Mouse (Mus musculus): ENCODE results near the gene Fam98a. TPM values are rescaled to one million over a fixed set of nuclear protein-coding genes. Genes with fewer than 3 reads are reported as not detected.

Fam98a gene
- polyA plus RNA-seq, 1 experiment from 2014 or later: 10.4 TPM

DNA sequence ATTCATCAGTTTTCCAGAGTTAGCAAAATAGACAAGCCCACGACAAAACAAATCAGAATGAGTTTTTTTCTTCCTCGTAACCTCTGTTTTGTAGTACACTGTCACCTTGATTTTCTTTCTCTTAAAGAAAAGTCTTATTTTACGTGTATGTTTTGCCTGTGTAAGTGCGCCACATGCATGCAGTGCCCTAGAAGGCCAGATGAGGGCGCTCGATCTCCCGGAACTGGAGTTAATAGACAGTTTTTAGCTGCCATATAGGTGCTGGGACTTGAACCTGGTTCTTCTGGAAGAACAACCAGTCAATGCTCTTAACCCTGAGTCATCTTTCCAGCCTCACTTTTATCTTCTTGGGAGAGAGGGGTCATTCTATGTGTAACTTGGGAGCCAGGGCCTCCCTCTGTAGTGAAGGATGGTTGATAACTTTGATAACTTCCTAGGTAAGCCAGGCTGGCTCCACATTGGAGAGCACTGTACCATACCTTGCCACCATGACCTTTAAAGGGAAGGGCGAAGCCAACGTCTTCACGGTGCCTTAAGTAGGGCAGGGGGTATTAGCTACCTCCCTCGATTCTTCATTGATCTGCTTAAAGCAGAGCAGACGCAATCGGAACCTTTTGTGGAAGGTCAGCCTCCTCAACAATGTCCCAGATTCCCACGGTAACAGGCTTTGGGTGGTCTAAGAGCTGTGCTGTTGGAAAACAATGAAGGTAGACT, 22.4 kb downstream of the Fam98a start:
- no peaks in the 10 kb centered on the region for H3K4me1 ChIP-seq (replicated peaks; ENCODE audit: control insufficient read depth, insufficient read depth, low read length)
- 92% methylated on average over 14 of the region's 14 CpGs for WGBS
- no peak overlapping the region for H3K27ac ChIP-seq (ENCODE audit: low read depth, low read length)
- no peak overlapping the region for H3K9ac ChIP-seq (ENCODE audit: low read depth, low read length)
- DNase-seq (ENCODE audit: low spot score): no peak
- no peak overlapping the region for H3K4me3 ChIP-seq (ENCODE audit: low read depth, low read length)
- H3K27me3 ChIP-seq (ENCODE audit: control insufficient read depth, insufficient read depth, low read length): no peaks in the 10 kb centered on the region
- ATAC-seq (ENCODE audit: low FRiP score): no peak
- H3K4me2 ChIP-seq (replicated peaks; ENCODE audit: low read depth, low read length): no peak overlapping the region
- no peaks in the 10 kb centered on the region for H3K9me3 ChIP-seq (ENCODE audit: control insufficient read depth, low read length)
- no peaks in the 10 kb centered on the region for H3K36me3 ChIP-seq (ENCODE audit: control insufficient read depth, insufficient read depth, low read length)

DNA sequence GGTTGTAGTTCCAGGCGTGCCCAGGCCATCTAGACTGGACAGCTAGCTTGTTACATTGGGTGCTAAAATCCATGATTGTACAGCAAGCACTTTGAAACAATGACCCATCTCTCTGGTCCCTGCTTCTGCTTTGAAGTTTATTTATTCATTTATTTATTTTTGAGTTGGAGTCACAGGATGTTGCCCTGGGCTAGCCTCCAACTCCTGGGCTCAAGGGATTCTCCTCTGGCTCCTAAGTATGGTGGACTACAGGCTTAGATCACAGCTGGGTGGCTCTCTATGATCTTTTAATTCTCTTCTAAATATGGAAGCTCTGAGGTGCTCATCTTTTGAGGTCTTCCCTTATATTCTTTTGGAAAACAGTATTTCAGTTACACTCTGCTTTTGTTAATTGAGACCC, 25.3 kb downstream of the Fam98a start:
- Histone ChIP-seq H3K4me2 (replicated peaks; ENCODE audit: low read depth, low read length) (no peak overlapping the region), H3K27me3 (ENCODE audit: control insufficient read depth, insufficient read depth, low read length) (no peaks in the 10 kb centered on the region), H3K4me3 (ENCODE audit: low read depth, low read length) (no peak overlapping the region), H3K9ac (ENCODE audit: low read depth, low read length) (no peak overlapping the region), H3K36me3 (ENCODE audit: control insufficient read depth, insufficient read depth, low read length) (no peaks in the 10 kb centered on the region), H3K27ac (ENCODE audit: low read depth, low read length) (no peak overlapping the region), H3K4me1 (replicated peaks; ENCODE audit: control insufficient read depth, insufficient read depth, low read length) (0 out of 2 replicates have a peak, but pooled peaks cover 3% of the 10 kb centered on the region), H3K9me3 (ENCODE audit: control insufficient read depth, low read length) (no peaks in the 10 kb centered on the region)
- ATAC-seq (ENCODE audit: low FRiP score) (no peak), DNase-seq (ENCODE audit: low spot score) (no peak)
- 88% methylated on average over 1 of the region's 1 CpGs for WGBS

DNA sequence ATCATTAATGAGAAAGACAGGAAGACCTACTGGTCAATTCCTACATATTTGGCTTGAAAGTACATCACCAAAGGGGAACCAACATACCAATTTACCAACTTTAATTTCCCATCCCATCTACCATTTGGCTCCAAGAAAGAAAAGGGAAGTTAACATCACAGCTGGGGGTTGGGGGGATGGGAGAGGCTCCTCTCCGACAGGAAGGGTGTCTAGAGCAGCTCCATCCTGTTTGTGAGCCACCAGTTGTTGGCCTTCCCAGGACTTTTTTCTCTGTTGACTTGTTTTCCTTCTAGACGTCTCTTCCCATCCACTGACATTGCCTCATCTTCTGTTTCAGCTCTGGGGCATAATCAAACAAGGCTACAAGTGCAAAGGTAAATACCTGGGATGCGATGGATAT, 27.9 kb downstream of the Fam98a start:
- no peak overlapping the region for H3K27ac ChIP-seq (ENCODE audit: low read depth, low read length)
- no peak for DNase-seq (ENCODE audit: low spot score)
- no peak overlapping the region for H3K4me2 ChIP-seq (replicated peaks; ENCODE audit: low read depth, low read length)
- 61% methylated on average over 3 of the region's 3 CpGs for WGBS
- H3K9me3 ChIP-seq (ENCODE audit: control insufficient read depth, low read length): no peaks in the 10 kb centered on the region
- H3K27me3 ChIP-seq (ENCODE audit: control insufficient read depth, insufficient read depth, low read length): no peaks in the 10 kb centered on the region
- H3K36me3 ChIP-seq (ENCODE audit: control insufficient read depth, insufficient read depth, low read length): no peaks in the 10 kb centered on the region
- ATAC-seq (ENCODE audit: low FRiP score): no peak
- H3K4me1 ChIP-seq (replicated peaks; ENCODE audit: control insufficient read depth, insufficient read depth, low read length): 0 out of 2 replicates have a peak, but pooled peaks cover 3% of the 10 kb centered on the region
- H3K9ac ChIP-seq (ENCODE audit: low read depth, low read length): no peak overlapping the region
- no peak overlapping the region for H3K4me3 ChIP-seq (ENCODE audit: low read depth, low read length)

DNA sequence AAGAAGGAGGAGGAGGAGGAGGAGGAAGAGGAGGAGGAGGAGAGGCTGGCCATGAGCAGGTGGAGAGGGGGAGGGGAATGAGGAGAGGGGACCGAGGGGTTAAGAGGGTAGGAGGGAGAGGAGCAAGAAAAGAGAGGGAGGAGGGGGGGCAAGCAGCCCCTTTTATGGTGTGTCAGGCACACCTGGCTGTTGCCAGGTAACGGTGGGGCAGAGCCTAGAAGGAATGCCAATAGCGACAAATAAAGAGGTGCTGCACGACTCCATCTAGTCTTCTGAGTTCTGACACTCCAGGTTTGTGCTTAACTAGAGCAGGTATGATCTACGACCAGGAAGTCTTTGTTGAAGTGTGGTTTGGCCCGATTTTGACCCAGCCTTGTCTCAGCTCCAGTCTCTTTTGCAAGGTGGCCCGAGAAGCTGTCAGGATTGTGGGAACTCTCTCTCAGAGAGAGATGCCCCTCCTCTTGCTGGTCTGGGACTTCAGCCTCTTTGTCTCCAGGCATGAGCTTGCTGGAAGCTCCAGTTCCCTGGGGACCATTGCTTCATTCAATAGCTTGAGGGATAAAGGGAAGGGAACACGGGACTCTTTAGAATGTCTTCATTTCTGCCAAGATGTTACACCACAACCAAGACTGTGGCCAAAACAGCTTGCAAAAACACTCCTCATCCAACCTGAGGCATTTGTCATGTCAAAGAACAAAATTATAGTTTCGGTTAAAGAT, 29.2 kb downstream of the Fam98a start:
- no peak overlapping the region for H3K4me2 ChIP-seq (replicated peaks; ENCODE audit: low read depth, low read length)
- no peaks in the 10 kb centered on the region for H3K36me3 ChIP-seq (ENCODE audit: control insufficient read depth, insufficient read depth, low read length)
- no peak overlapping the region for H3K9ac ChIP-seq (ENCODE audit: low read depth, low read length)
- DNase-seq (ENCODE audit: low spot score) (peak; percentile 24), ATAC-seq (ENCODE audit: low FRiP score) (0 out of 2 replicates have a peak, but pooled peaks have one; percentile 16)
- WGBS: 23% methylated on average over 9 of the region's 9 CpGs
- no peak overlapping the region for H3K27ac ChIP-seq (ENCODE audit: low read depth, low read length)
- no peak overlapping the region for H3K4me3 ChIP-seq (ENCODE audit: low read depth, low read length)
- no peaks in the 10 kb centered on the region for H3K27me3 ChIP-seq (ENCODE audit: control insufficient read depth, insufficient read depth, low read length)
- 0 out of 2 replicates have a peak, but pooled peaks cover 3% of the 10 kb centered on the region for H3K4me1 ChIP-seq (replicated peaks; ENCODE audit: control insufficient read depth, insufficient read depth, low read length)
- H3K9me3 ChIP-seq (ENCODE audit: control insufficient read depth, low read length): no peaks in the 10 kb centered on the region

DNA sequence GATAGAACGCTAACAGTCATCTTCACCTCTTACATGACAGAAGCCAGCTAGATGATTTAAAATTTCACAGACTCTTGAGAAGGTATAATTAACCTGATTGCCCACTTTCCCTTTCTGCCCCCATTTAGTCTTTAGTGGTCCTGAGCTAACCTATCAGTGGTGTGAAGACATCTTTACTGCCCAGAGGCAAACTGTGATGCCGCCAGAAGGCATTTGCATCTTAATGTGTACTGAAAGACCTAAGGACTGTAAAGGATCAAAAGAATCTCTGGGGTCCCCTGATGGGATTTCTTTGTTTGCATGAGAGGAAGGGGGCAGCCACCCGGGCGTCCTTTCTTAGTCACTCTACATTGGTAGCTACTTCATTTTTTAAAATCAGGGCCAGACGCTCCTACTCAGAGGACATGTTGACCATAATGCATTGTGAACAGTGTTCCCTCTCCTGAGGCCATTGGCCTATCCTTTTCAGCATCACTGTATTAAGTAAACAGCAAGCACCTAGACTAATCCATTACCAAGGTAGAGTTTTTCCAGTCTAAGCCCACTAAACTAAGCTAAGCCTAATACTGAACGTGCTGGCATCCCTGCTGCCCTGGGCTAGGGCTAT, 30.4 kb downstream of the Fam98a start:
- Histone ChIP-seq H3K36me3 (ENCODE audit: control insufficient read depth, insufficient read depth, low read length) (no peaks in the 10 kb centered on the region), H3K9ac (ENCODE audit: low read depth, low read length) (no peak overlapping the region), H3K27me3 (ENCODE audit: control insufficient read depth, insufficient read depth, low read length) (no peaks in the 10 kb centered on the region), H3K9me3 (ENCODE audit: control insufficient read depth, low read length) (no peaks in the 10 kb centered on the region), H3K4me1 (replicated peaks; ENCODE audit: control insufficient read depth, insufficient read depth, low read length) (0 out of 2 replicates have a peak, but pooled peaks cover 3% of the 10 kb centered on the region), H3K4me2 (replicated peaks; ENCODE audit: low read depth, low read length) (no peak overlapping the region), H3K4me3 (ENCODE audit: low read depth, low read length) (no peak overlapping the region), H3K27ac (ENCODE audit: low read depth, low read length) (no peak overlapping the region)
- ATAC-seq (ENCODE audit: low FRiP score) (peak; percentile 28), DNase-seq (ENCODE audit: low spot score) (no peak)
- 19% methylated on average over 6 of the region's 6 CpGs for WGBS

DNA sequence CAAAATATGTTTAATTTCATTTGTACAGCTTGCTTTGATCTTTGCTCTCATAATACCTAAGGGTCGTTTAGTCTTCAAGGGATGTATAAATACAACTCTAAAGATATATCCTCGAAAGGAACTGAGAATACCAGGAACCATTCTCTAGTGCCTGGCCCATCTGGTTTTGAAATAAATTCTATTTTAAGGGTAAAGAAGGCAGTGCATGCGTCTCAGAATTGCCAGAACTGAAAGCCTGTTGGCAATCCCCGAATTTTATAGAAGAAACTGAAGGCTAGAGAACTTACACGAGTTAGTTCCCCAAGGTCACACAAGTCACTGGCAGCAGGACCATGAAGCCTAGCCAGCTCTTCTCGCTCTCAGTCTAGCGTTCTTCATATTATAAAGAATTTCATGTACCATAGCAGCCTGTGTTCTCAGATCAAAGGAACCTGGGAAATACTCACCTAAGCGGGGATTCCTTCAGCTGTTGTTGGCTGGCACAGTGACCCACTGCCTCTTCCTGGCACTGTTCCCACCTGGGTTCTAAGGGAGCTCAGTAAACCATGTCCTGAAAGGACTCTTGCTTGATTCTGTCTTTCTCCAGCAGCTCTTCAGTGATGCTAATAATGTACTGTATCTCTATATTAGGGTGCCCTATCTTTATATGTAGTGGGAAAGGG, 32.4 kb downstream of the Fam98a start:
- ATAC-seq (ENCODE audit: low FRiP score): no peak
- no peak overlapping the region for H3K9ac ChIP-seq (ENCODE audit: low read depth, low read length)
- no peak overlapping the region for H3K4me2 ChIP-seq (replicated peaks; ENCODE audit: low read depth, low read length)
- no peak overlapping the region for H3K27ac ChIP-seq (ENCODE audit: low read depth, low read length)
- H3K9me3 ChIP-seq (ENCODE audit: control insufficient read depth, low read length): no peaks in the 10 kb centered on the region
- no peak overlapping the region for H3K4me3 ChIP-seq (ENCODE audit: low read depth, low read length)
- H3K4me1 ChIP-seq (replicated peaks; ENCODE audit: control insufficient read depth, insufficient read depth, low read length): 0 out of 2 replicates have a peak, but pooled peaks cover 3% of the 10 kb centered on the region
- H3K27me3 ChIP-seq (ENCODE audit: control insufficient read depth, insufficient read depth, low read length): no peaks in the 10 kb centered on the region
- DNase-seq (ENCODE audit: low spot score): no peak
- no peaks in the 10 kb centered on the region for H3K36me3 ChIP-seq (ENCODE audit: control insufficient read depth, insufficient read depth, low read length)
- 83% methylated on average over 8 of the region's 8 CpGs for WGBS

DNA sequence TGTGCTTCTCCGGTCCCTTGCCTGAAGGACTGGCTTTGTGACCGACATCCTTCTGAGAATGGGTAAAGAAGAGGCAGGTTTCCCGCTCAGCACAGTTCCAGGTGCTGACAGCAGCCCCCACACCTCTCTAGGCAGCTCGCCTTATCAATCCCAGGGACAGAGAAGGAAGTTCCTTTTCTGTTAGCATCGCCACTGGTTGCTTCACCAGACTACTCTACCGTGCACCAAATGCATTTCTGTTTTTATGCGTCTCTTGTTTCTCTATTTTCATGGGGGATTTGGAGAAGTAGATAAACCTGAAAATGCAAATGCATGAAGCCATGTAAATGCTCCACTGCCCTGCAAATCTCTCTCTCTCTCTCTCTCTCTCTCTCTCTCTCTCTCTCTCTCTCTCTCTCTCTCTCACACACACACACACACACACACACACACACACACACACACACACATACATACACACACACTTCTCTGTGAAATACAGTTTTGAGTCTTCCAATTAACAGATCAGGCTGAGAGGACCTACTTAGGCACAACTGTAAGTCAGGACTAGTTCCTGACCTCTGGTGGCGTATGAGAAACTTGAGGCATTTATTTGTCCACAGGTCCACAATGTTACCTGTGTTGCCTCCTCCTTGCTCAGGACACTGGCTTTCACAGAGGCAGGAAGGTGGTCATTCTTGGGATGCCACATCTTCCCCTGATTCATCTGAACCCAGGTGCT, 33.4 kb downstream of the Fam98a start:
- Histone ChIP-seq H3K9me3 (ENCODE audit: control insufficient read depth, low read length) (no peaks in the 10 kb centered on the region), H3K27me3 (ENCODE audit: control insufficient read depth, insufficient read depth, low read length) (no peaks in the 10 kb centered on the region), H3K36me3 (ENCODE audit: control insufficient read depth, insufficient read depth, low read length) (no peaks in the 10 kb centered on the region), H3K27ac (ENCODE audit: low read depth, low read length) (no peak overlapping the region), H3K4me2 (replicated peaks; ENCODE audit: low read depth, low read length) (no peak overlapping the region), H3K4me3 (ENCODE audit: low read depth, low read length) (no peak overlapping the region), H3K4me1 (replicated peaks; ENCODE audit: control insufficient read depth, insufficient read depth, low read length) (0 out of 2 replicates have a peak, but pooled peaks cover 3% of the 10 kb centered on the region), H3K9ac (ENCODE audit: low read depth, low read length) (no peak overlapping the region)
- ATAC-seq (ENCODE audit: low FRiP score) (no peak), DNase-seq (ENCODE audit: low spot score) (no peak)
- 65% methylated on average over 8 of the region's 8 CpGs for whole genome bisulfite sequencing

DNA sequence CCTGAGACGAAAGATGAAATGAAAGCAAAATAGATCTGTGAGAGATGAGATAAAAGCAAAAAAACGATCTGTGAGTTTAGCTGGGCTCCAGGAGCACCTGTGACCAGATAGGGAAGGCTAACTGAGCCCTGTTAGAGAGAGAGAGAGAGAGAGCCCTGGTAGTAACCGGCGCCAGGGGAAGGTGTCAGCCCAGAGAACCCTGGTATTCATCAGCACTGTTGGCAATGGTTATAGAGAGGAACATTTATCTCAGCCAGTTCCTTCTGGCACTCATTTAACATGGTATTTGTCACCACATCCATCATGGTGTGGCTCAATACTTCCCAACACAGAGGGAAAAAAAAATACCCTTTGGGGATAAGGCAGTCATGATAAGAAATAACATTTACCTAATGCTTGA, 35.2 kb downstream of the Fam98a start:
- Histone ChIP-seq H3K36me3 (ENCODE audit: control insufficient read depth, insufficient read depth, low read length) (no peaks in the 10 kb centered on the region), H3K4me3 (ENCODE audit: low read depth, low read length) (no peak overlapping the region), H3K4me1 (replicated peaks; ENCODE audit: control insufficient read depth, insufficient read depth, low read length) (no peaks in the 10 kb centered on the region), H3K27ac (ENCODE audit: low read depth, low read length) (no peak overlapping the region), H3K9ac (ENCODE audit: low read depth, low read length) (no peak overlapping the region), H3K4me2 (replicated peaks; ENCODE audit: low read depth, low read length) (no peak overlapping the region), H3K27me3 (ENCODE audit: control insufficient read depth, insufficient read depth, low read length) (no peaks in the 10 kb centered on the region), H3K9me3 (ENCODE audit: control insufficient read depth, low read length) (no peaks in the 10 kb centered on the region)
- no peak for ATAC-seq (ENCODE audit: low FRiP score)
- 83% methylated on average over 4 of the region's 4 CpGs for WGBS
- no peak for DNase-seq (ENCODE audit: low spot score)

Data from hindbrain, embryonic 11.5 days (tissue).